Mouse (Mus musculus): ENCODE measurements at regions not wholly inside any gene's neighbourhood (a gene's known extent, or its start where the extent isn't known, plus 50 kb on each side); places are given as distances from the start of the nearest gene placed in this dataset.

- Histone ChIP-seq H3K4me3 (ENCODE audit: low read depth, low read length) (no peak overlapping the region), H3K9ac (no peak overlapping the region), H3K4me1 (ENCODE audit: insufficient read depth) (no peaks in the 10 kb centered on the region), H3K27me3 (ENCODE audit: insufficient read depth, low read length) (no peaks in the 10 kb centered on the region), H3K4me2 (ENCODE audit: low read depth) (no peak overlapping the region), H3K36me3 (ENCODE audit: insufficient read depth) (no peaks in the 10 kb centered on the region), H3K27ac (ENCODE audit: low read depth, low read length) (no peak overlapping the region), H3K9me3 (ENCODE audit: low read length) (no peaks in the 10 kb centered on the region)
- ATAC-seq (no peak), DNase-seq (no peak)
- TF ChIP-seq CTCF (IDR thresholded peaks at IDR 0.05; ENCODE audit: low read depth): no peak
- 81% methylated on average over 2 of the region's 2 CpGs for WGBS
Observed at GRCm38 (mm10) chr10:19517093-19517492, 74.7 kb upstream of the Ifngr1 start.

- DNase-seq: peak; percentile 68
- H3K36me3 ChIP-seq (ENCODE audit: insufficient read depth): no peaks in the 10 kb centered on the region
- ATAC-seq: no peak
Observed at GRCm38 (mm10) chr10:19518763-19519162, 73.0 kb upstream of the Ifngr1 start.

GRCm38 (mm10) chr10:19522198-19522597 lies 69.6 kb upstream of the Ifngr1 start:
- H3K4me1 ChIP-seq (ENCODE audit: insufficient read depth): no peaks in the 10 kb centered on the region
- WGBS: 56% methylated on average over 2 of the region's 2 CpGs
- DNase-seq (no peak), ATAC-seq (no peak)
- no peaks in the 10 kb centered on the region for H3K27me3 ChIP-seq (ENCODE audit: insufficient read depth, low read length)
- no peak overlapping the region for H3K27ac ChIP-seq (ENCODE audit: low read depth, low read length)
- H3K9me3 ChIP-seq (ENCODE audit: low read length): no peaks in the 10 kb centered on the region
- no peak overlapping the region for H3K4me3 ChIP-seq (ENCODE audit: low read depth, low read length)
- no peak for TF ChIP-seq CTCF (IDR thresholded peaks at IDR 0.05; ENCODE audit: low read depth)
- H3K4me2 ChIP-seq (ENCODE audit: low read depth): no peak overlapping the region
- H3K9ac ChIP-seq: no peak overlapping the region
- no peaks in the 10 kb centered on the region for H3K36me3 ChIP-seq (ENCODE audit: insufficient read depth)

More at GRCm38 (mm10) chr10:19518763-19519162, 73.0 kb upstream of the Ifngr1 start:
- Histone ChIP-seq H3K4me1 (ENCODE audit: insufficient read depth) (no peaks in the 10 kb centered on the region), H3K9ac (no peak overlapping the region), H3K4me2 (ENCODE audit: low read depth) (no peak overlapping the region), H3K9me3 (ENCODE audit: low read length) (no peaks in the 10 kb centered on the region), H3K4me3 (ENCODE audit: low read depth, low read length) (no peak overlapping the region), H3K27me3 (ENCODE audit: insufficient read depth, low read length) (no peaks in the 10 kb centered on the region), H3K27ac (ENCODE audit: low read depth, low read length) (no peak overlapping the region)
- WGBS: 10% methylated on average over 6 of the region's 6 CpGs
- TF ChIP-seq CTCF (IDR thresholded peaks at IDR 0.05; ENCODE audit: low read depth): peak; percentile 85

GRCm38 (mm10) chr10:19525939-19526338 lies 65.8 kb upstream of the Ifngr1 start:
- no peaks in the 10 kb centered on the region for H3K9me3 ChIP-seq (ENCODE audit: low read length)
- H3K36me3 ChIP-seq (ENCODE audit: insufficient read depth): no peaks in the 10 kb centered on the region
- H3K27ac ChIP-seq (ENCODE audit: low read depth, low read length): no peak overlapping the region
- DNase-seq (no peak), ATAC-seq (no peak)
- H3K4me2 ChIP-seq (ENCODE audit: low read depth): no peak overlapping the region
- no peak overlapping the region for H3K4me3 ChIP-seq (ENCODE audit: low read depth, low read length)
- no peaks in the 10 kb centered on the region for H3K4me1 ChIP-seq (ENCODE audit: insufficient read depth)
- no peak for TF ChIP-seq CTCF (IDR thresholded peaks at IDR 0.05; ENCODE audit: low read depth)
- no peaks in the 10 kb centered on the region for H3K27me3 ChIP-seq (ENCODE audit: insufficient read depth, low read length)
- H3K9ac ChIP-seq: no peak overlapping the region

GRCm38 (mm10) chr10:19526353-19526752 lies 65.4 kb upstream of the Ifngr1 start:
- no peak for ATAC-seq
- no peak for DNase-seq
- H3K9me3 ChIP-seq (ENCODE audit: low read length): no peaks in the 10 kb centered on the region
- H3K4me3 ChIP-seq (ENCODE audit: low read depth, low read length): no peak overlapping the region
- no peak overlapping the region for H3K4me2 ChIP-seq (ENCODE audit: low read depth)
- H3K27me3 ChIP-seq (ENCODE audit: insufficient read depth, low read length): no peaks in the 10 kb centered on the region
- no peak overlapping the region for H3K9ac ChIP-seq
- TF ChIP-seq CTCF (IDR thresholded peaks at IDR 0.05; ENCODE audit: low read depth): no peak
- 30% methylated on average over 1 of the region's 1 CpGs for WGBS
- no peak overlapping the region for H3K27ac ChIP-seq (ENCODE audit: low read depth, low read length)
- H3K4me1 ChIP-seq (ENCODE audit: insufficient read depth): no peaks in the 10 kb centered on the region
- no peaks in the 10 kb centered on the region for H3K36me3 ChIP-seq (ENCODE audit: insufficient read depth)

- no peaks in the 10 kb centered on the region for H3K4me1 ChIP-seq (ENCODE audit: insufficient read depth)
- H3K36me3 ChIP-seq (ENCODE audit: insufficient read depth): no peaks in the 10 kb centered on the region
- H3K27ac ChIP-seq (ENCODE audit: low read depth, low read length): no peak overlapping the region
- ATAC-seq (no peak), DNase-seq (no peak)
- no peaks in the 10 kb centered on the region for H3K9me3 ChIP-seq (ENCODE audit: low read length)
- TF ChIP-seq CTCF (IDR thresholded peaks at IDR 0.05; ENCODE audit: low read depth): no peak
- 94% methylated on average over 5 of the region's 5 CpGs for WGBS
- no peak overlapping the region for H3K4me3 ChIP-seq (ENCODE audit: low read depth, low read length)
- H3K4me2 ChIP-seq (ENCODE audit: low read depth): no peak overlapping the region
- no peak overlapping the region for H3K9ac ChIP-seq
- no peaks in the 10 kb centered on the region for H3K27me3 ChIP-seq (ENCODE audit: insufficient read depth, low read length)
Observed at GRCm38 (mm10) chr10:19529655-19530054, 62.1 kb upstream of the Ifngr1 start.

- no peaks in the 10 kb centered on the region for H3K9me3 ChIP-seq (ENCODE audit: low read length)
- TF ChIP-seq CTCF (IDR thresholded peaks at IDR 0.05; ENCODE audit: low read depth): no peak
- 93% methylated on average over 6 of the region's 6 CpGs for WGBS
- H3K4me1 ChIP-seq (ENCODE audit: insufficient read depth): no peaks in the 10 kb centered on the region
- no peak overlapping the region for H3K9ac ChIP-seq
- no peak overlapping the region for H3K27ac ChIP-seq (ENCODE audit: low read depth, low read length)
- no peak overlapping the region for H3K4me3 ChIP-seq (ENCODE audit: low read depth, low read length)
- ATAC-seq (no peak), DNase-seq (no peak)
- H3K36me3 ChIP-seq (ENCODE audit: insufficient read depth): no peaks in the 10 kb centered on the region
- H3K4me2 ChIP-seq (ENCODE audit: low read depth): no peak overlapping the region
- no peaks in the 10 kb centered on the region for H3K27me3 ChIP-seq (ENCODE audit: insufficient read depth, low read length)
Observed at GRCm38 (mm10) chr10:19530056-19530455, 61.7 kb upstream of the Ifngr1 start.

- H3K27me3 ChIP-seq (ENCODE audit: insufficient read depth, low read length): no peaks in the 10 kb centered on the region
- H3K4me3 ChIP-seq (ENCODE audit: low read depth, low read length): no peak overlapping the region
- no peak for TF ChIP-seq CTCF (IDR thresholded peaks at IDR 0.05; ENCODE audit: low read depth)
- H3K4me1 ChIP-seq (ENCODE audit: insufficient read depth): no peaks in the 10 kb centered on the region
- WGBS: 69% methylated on average over 1 of the region's 1 CpGs
- no peak overlapping the region for H3K9ac ChIP-seq
- no peaks in the 10 kb centered on the region for H3K36me3 ChIP-seq (ENCODE audit: insufficient read depth)
- H3K9me3 ChIP-seq (ENCODE audit: low read length): no peaks in the 10 kb centered on the region
- DNase-seq (no peak), ATAC-seq (no peak)
- no peak overlapping the region for H3K27ac ChIP-seq (ENCODE audit: low read depth, low read length)
- no peak overlapping the region for H3K4me2 ChIP-seq (ENCODE audit: low read depth)
Observed at GRCm38 (mm10) chr10:19531452-19531851, 60.3 kb upstream of the Ifngr1 start.
